Mouse (Mus musculus) heart, embryonic 11.5 days (tissue): ENCODE results near the gene Sspn. TPM values are rescaled to one million over a fixed set of nuclear protein-coding genes. Genes with fewer than 3 reads are reported as not detected.

Experiments
- ATAC-seq: fragments of 200-750 bp; cut with Nextera tagmentation; replicated peaks from 2 replicates; pipeline ENCODE4 v1.8.0; 2017; ENCODE audit warnings: moderate library complexity; ENCODE audit not compliant: insufficient number of reproducible peaks, low FRiP score, low TSS enrichment
- H3K27ac ChIP-seq: fragments of 300-500 bp; sonication (generic); 2 replicates; pipeline ENCODE4 v1.5.1; 2014; ENCODE audit warnings: mild to moderate bottlenecking, low read depth, low read length
- H3K27me3 ChIP-seq: fragments of 300-500 bp; sonication (generic); 2 replicates; pipeline ENCODE4 v1.6.1; 2014; ENCODE audit warnings: mild to moderate bottlenecking, low read length, mixed read lengths; ENCODE audit not compliant: control insufficient read depth, insufficient read depth
- H3K36me3 ChIP-seq: fragments of 300-500 bp; sonication (generic); 2 replicates; pipeline ENCODE4 v1.6.1; 2014; ENCODE audit warnings: mild to moderate bottlenecking, low read length, moderate library complexity, mixed read lengths; ENCODE audit not compliant: control insufficient read depth, insufficient read depth
- H3K4me1 ChIP-seq: fragments of 300-500 bp; sonication (generic); 2 replicates; pipeline ENCODE4 v1.6.1; 2014; ENCODE audit warnings: low read length; ENCODE audit not compliant: control insufficient read depth, insufficient read depth
- H3K4me2 ChIP-seq: fragments of 300-500 bp; sonication (generic); 2 replicates; pipeline ENCODE4 v1.6.1; 2014; ENCODE audit warnings: mild to moderate bottlenecking, moderate library complexity
- H3K4me3 ChIP-seq: fragments of 300-500 bp; sonication (generic); 2 replicates; pipeline ENCODE4 v1.5.1; 2014; ENCODE audit warnings: low read depth, low read length
- H3K9ac ChIP-seq: fragments of 300-500 bp; sonication (generic); 2 replicates; pipeline ENCODE4 v1.6.1; 2014; ENCODE audit warnings: mild to moderate bottlenecking, low read depth, low read length, moderate library complexity
- H3K9me3 ChIP-seq: fragments of 300-500 bp; sonication (generic); replicated peaks from 2 replicates; pipeline ENCODE4 v1.6.1; 2016; ENCODE audit warnings: low read length; ENCODE audit not compliant: control insufficient read depth
- WGBS: fragments of 180-500 bp; shearing (Covaris S2); extraction: QIAGEN DNeasy Blood & Tissue Kit; methylation state at CpG from one replicate; pipeline ENCODE4 v1.1.7; 2014; ENCODE audit not compliant: insufficient replicate concordance; 5-methylcytosine and 5-hydroxymethylcytosine counted together
- polyA plus RNA-seq: library from polyadenylated mRNA; unstranded; fragments of >200 nt; fragmentation: Nextera tagmentation; extraction: Ambion mirVana; gene quantifications from 2 replicates; pipeline ENCODE4 v1.2.1, GENCODE M21; 2014

Sspn gene
- polyA plus RNA-seq = 35.6 and 53.3 TPM in 2 replicates

DNA sequence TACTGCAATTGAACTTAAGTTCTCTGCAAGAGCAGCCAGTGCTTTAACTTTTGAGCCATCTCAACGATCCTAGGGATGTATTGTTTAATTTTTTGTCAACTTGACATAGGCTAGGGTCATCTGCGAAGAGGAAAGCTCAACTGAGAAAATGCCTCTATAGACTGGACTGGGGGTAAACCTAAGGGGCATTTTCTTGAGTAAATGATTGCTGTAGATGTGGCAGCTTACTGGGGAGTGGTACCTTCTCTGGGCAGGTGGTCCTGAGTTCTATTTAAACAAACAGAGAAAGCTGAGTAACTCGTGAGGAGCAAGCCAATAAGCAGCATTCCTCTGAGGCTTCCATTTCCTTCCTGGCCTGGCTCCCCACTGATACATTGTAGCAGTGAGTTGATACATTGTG, at the start of gene Sspn:
TSS of gene Sspn (plus strand) at position 301 of the 400 bp plus-strand sequence.
- ATAC-seq = no peak

DNA sequence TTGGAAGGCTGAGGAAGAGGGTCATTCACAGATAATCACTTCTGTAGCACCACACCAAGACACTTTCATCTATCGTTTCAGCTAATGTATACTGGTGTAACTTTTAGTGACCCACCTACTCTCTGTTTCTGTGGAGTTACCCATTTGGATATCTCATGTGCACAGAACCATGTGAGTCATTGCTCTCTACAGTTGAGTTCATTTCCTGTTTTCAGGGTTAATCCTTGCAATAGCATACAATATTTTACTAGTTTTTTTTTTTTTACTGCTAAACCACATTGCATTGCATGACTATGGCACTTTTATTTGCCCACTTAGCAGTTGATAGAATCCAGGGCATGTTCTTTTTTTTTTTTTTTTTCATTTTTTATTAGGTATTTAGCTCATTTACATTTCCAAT, 48.4 kb upstream of the Sspn start:
- 51% methylated on average over 1 of the region's 1 CpGs for WGBS
- ATAC-seq = no peak

More for the DNA sequence above, at the start of gene Sspn:
- Histone ChIP-seq H3K4me3 (no peak within 1 kb of the TSS), H3K27me3 (no peaks in the 10 kb centered on the region), H3K27ac (no peak within 1 kb of the TSS), H3K9me3 (no peaks in the 10 kb centered on the region), H3K4me2 (no peak within 1 kb of the TSS), H3K4me1 (peaks cover 12% of the 10 kb centered on the region; the same call in 1 of the 2 replicates), H3K36me3 (no peaks in the 10 kb centered on the region), H3K9ac (no peak within 1 kb of the TSS)
- 62% methylated on average over 3 of the region's 3 CpGs for WGBS

DNA sequence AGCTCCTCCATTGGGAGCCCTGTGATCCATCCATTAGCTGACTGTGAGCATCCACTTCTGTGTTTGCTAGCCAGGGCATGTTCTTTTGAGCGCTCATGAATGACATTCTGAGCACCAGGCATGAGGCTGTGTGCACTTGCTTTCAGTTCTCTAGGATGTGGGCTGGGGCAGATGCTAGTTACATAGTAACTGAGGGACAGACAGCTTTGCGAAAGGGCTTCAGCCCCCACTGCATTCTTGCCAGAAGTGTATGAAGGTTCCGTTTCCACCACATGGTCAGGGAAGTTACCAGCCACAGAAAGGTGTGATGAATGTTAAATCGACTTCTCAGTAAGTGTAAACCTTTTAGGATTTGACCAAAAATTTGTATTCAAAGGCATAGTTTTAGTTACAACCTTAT, 47.8 kb upstream of the Sspn start:
- no peak overlapping the region for H3K27ac ChIP-seq
- ATAC-seq = no peak
- no peak overlapping the region for H3K4me3 ChIP-seq
- no peaks in the 10 kb centered on the region for H3K27me3 ChIP-seq
- H3K4me2 ChIP-seq = no peak overlapping the region
- H3K9me3 ChIP-seq = no peaks in the 10 kb centered on the region
- H3K9ac ChIP-seq = no peak overlapping the region
- WGBS = 79% methylated on average over 4 of the region's 4 CpGs
- H3K4me1 ChIP-seq = peaks cover 10% of the 10 kb centered on the region
- H3K36me3 ChIP-seq = no peaks in the 10 kb centered on the region

More for the DNA sequence above, 48.4 kb upstream of the Sspn start:
- Histone ChIP-seq H3K4me2 (no peak overlapping the region), H3K27ac (no peak overlapping the region), H3K9me3 (no peaks in the 10 kb centered on the region), H3K9ac (no peak overlapping the region), H3K36me3 (no peaks in the 10 kb centered on the region), H3K4me3 (no peak overlapping the region), H3K4me1 (peaks cover 10% of the 10 kb centered on the region), H3K27me3 (no peaks in the 10 kb centered on the region)

DNA sequence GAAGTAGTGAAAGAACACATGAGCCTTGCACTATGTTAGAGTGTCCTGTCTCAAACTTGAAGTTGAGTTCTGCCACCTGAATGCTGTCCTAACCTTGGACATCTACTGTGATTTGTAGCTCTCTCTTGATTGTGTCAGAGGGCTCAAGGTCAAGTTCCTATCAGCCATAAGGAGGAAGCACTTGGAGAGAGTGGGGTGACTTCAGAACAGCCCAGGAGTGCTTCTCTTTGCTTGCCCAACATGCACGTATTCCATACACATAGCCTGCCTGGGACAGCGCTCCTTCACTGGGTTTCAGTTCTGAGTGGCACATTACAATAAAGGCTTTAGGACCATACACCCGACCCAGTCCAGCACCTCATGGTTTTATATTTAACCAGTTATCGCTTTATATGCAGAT, 46.4 kb upstream of the Sspn start:
- no peaks in the 10 kb centered on the region for H3K9me3 ChIP-seq
- H3K4me3 ChIP-seq = no peak overlapping the region
- no peaks in the 10 kb centered on the region for H3K27me3 ChIP-seq
- 78% methylated on average over 4 of the region's 4 CpGs for WGBS
- no peak overlapping the region for H3K4me2 ChIP-seq
- H3K4me1 ChIP-seq = peaks cover 10% of the 10 kb centered on the region
- no peak for ATAC-seq
- H3K27ac ChIP-seq = no peak overlapping the region
- no peak overlapping the region for H3K9ac ChIP-seq
- no peaks in the 10 kb centered on the region for H3K36me3 ChIP-seq

DNA sequence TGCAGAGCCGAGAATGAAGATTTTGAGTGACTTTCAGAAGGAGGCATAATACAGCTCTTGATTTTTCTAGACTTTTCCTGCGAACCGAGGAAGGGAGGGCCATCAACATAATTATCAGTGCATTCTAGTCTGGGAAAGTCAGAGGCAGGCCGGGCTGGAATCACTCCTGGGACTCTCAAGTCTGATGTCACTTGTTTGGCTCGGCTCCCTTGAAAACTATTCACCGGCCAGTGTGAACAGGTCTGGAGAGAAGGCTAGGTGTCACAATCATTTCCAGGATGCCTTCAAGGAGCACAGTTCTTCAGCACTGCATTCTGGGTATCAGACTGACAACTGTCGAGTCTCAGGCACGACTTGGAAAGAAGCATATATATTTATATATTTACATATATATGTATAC, 45.2 kb upstream of the Sspn start:
- ATAC-seq = 0 out of 2 replicates have a peak, but pooled peaks have one; percentile 52
- H3K27ac ChIP-seq = peak overlapping the region; percentile 35; the same call in 1 of the 2 replicates
- no peaks in the 10 kb centered on the region for H3K36me3 ChIP-seq
- H3K9me3 ChIP-seq = no peaks in the 10 kb centered on the region
- no peak overlapping the region for H3K4me3 ChIP-seq
- H3K4me1 ChIP-seq = peaks cover 10% of the 10 kb centered on the region
- no peak overlapping the region for H3K4me2 ChIP-seq
- WGBS = 39% methylated on average over 8 of the region's 8 CpGs
- no peaks in the 10 kb centered on the region for H3K27me3 ChIP-seq
- no peak overlapping the region for H3K9ac ChIP-seq

DNA sequence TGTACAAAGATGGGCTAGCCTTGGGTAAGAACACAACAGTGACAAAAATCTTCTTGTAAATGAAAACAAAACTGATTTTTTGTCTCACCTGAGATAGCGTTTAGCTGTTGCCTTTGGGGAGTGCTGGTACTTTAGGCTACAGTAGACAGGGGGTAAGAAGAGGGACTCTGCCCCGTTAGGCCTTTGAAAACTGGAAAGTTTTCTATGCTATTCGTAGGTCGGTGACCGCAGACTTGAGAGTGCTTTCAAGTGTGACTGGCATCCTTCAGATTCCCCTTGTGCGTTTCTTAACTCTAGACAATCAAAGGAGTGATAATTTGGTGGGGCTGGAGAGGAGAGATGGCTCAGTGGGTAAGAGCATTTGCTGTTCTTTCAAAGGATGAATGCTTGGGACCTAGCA, 43.7 kb upstream of the Sspn start:
- 75% methylated on average over 6 of the region's 6 CpGs for WGBS
- ATAC-seq = no peak

DNA sequence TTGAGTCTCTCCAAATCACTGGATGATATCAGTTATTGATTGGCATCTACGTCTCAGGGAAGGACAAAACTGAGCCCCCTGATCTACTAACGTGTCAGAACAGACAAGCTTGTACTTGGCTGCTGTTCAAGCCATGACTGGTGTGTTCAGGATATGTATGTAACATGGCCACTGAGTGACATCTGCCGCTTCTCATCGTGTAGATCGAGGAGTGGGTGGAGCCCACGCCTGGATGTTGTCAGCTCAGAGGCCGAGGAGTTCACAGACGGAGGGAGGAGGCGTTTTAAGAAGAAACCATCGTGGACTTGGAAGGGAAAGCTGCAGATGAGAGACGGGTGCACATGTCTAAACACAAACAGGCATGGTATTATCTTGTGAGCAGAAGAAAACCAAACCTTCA, 39.5 kb upstream of the Sspn start:
- no peak for ATAC-seq
- no peak overlapping the region for H3K4me3 ChIP-seq
- H3K27ac ChIP-seq = no peak overlapping the region
- no peak overlapping the region for H3K9ac ChIP-seq
- H3K9me3 ChIP-seq = no peaks in the 10 kb centered on the region
- H3K4me2 ChIP-seq = no peak overlapping the region
- peaks cover 3% of the 10 kb centered on the region for H3K4me1 ChIP-seq
- no peaks in the 10 kb centered on the region for H3K27me3 ChIP-seq
- WGBS = 74% methylated on average over 11 of the region's 11 CpGs
- H3K36me3 ChIP-seq = no peaks in the 10 kb centered on the region

More for the DNA sequence above, 43.7 kb upstream of the Sspn start:
- no peaks in the 10 kb centered on the region for H3K9me3 ChIP-seq
- H3K4me2 ChIP-seq = no peak overlapping the region
- H3K9ac ChIP-seq = no peak overlapping the region
- H3K27ac ChIP-seq = no peak overlapping the region
- no peaks in the 10 kb centered on the region for H3K27me3 ChIP-seq
- peaks cover 10% of the 10 kb centered on the region for H3K4me1 ChIP-seq
- H3K36me3 ChIP-seq = no peaks in the 10 kb centered on the region
- no peak overlapping the region for H3K4me3 ChIP-seq

DNA sequence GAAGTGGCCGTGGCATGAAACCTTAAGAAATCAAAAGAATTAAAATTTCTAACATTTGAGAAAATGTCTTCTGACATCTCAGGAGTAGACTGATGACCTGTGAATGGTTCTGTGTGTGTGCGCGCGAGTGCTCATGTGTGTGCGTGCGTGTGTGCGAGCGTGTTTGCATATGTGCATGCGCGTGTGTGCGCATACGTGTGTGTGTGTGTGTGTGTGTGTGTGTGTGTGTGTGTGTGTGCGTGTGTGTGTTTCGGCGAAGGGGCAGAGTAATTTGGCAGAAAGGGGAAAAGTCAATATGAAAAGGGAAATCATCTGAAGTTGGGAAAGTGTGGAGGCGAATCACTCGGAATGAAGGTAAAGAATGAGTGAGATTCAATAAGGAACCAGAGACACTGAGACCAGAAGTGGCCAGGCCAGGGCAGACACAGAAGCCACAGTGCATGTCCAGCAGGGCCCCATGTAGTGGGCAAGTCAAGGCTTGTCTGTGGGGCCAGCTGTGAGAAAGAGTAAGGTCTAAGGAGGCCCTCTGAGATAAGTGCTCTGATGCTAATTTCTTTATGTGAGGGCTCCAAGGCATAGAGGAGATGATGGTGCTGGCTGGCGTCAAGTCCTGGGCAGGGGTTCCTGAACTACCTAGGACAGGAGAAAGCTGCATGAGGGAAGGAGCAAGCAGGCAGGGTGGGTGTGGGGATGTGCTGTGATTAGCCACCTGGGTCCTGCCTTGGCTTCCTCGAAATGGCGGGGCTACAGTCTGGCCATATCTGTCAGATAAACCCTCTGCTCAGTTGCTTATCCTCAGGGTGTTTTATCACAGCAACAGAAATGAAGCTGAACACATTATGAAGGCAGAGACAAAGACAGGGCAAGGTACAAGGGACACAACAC, 38.8 kb upstream of the Sspn start:
- H3K36me3 ChIP-seq = no peaks in the 10 kb centered on the region
- no peak overlapping the region for H3K4me3 ChIP-seq
- WGBS = 88% methylated on average over 20 of the region's 20 CpGs
- no peak overlapping the region for H3K27ac ChIP-seq
- no peak for ATAC-seq
- H3K27me3 ChIP-seq = no peaks in the 10 kb centered on the region
- H3K9me3 ChIP-seq = no peaks in the 10 kb centered on the region
- no peak overlapping the region for H3K4me2 ChIP-seq
- no peak overlapping the region for H3K9ac ChIP-seq
- H3K4me1 ChIP-seq = 0 out of 2 replicates have a peak, but pooled peaks cover 2% of the 10 kb centered on the region
